8 mouse cellular contexts compared by ENCODE assay signal in genomic region chr19:3743851-3744512, GRCm38 (mm10). TPM values are rescaled to one million over a fixed set of nuclear protein-coding genes. Genes with fewer than 3 reads are reported as not detected.
DNase-seq lines count a peak whose midpoint lies in the region; TF ChIP-seq lines count a peak whose summit lies in the region.

No protein-coding gene starts in this region.

- peak overlapping the region; percentile 58 for H3K4me3 ChIP-seq in ES-Bruce4 (ENCODE audit: low read depth, low read length)
- peak overlapping the region; percentile 22; the same call in 1 of the 2 replicates for H3K4me3 ChIP-seq in bone marrow macrophage, adult 2 months (ENCODE audit: insufficient read depth, low read length)
- peak overlapping the region; percentile 65 for H3K4me3 ChIP-seq in forebrain, embryonic 10.5 days
- H3K4me3 ChIP-seq in lung, adult 2 months (replicated peaks; ENCODE audit: extremely low read depth, low read depth, low read length): peak overlapping the region; percentile 50

- peaks cover 11% of the 10 kb centered on the region for H3K9me3 ChIP-seq in ES-Bruce4 (replicated peaks; ENCODE audit: control insufficient read depth, insufficient read depth, low read length, poor library complexity, severe bottlenecking)
- H3K9me3 ChIP-seq in forebrain, embryonic 10.5 days: peaks cover 14% of the 10 kb centered on the region

- no peak for TF ChIP-seq CTCF in ES-Bruce4 (IDR thresholded peaks at IDR 0.05; ENCODE audit: low read depth, low read length)
- TF ChIP-seq CTCF in bone marrow macrophage, adult 2 months (IDR thresholded peaks at IDR 0.05; ENCODE audit: low read depth, low read length): no peak
- TF ChIP-seq CTCF in lung, adult 2 months (IDR thresholded peaks at IDR 0.05; ENCODE audit: insufficient read depth, low read length): no peak

- no peak overlapping the region for H3K27ac ChIP-seq in ES-Bruce4 (ENCODE audit: insufficient read depth, low read length)
- H3K27ac ChIP-seq in bone marrow macrophage, adult 2 months (ENCODE audit: insufficient read depth, low read depth, low read length): no peak overlapping the region
- peak overlapping the region; percentile 92 for H3K27ac ChIP-seq in forebrain, embryonic 10.5 days

- intact Hi-C loops in heart, postnatal 36 days (cut with DNase I): no loop called here

- TF ChIP-seq POLR2A in ES-Bruce4 (IDR thresholded peaks at IDR 0.05; ENCODE audit: insufficient read depth, low read length): no peak
- TF ChIP-seq POLR2A in bone marrow macrophage, adult 2 months (IDR thresholded peaks at IDR 0.05; ENCODE audit: borderline replicate concordance, low read depth, low read length): no peak
- TF ChIP-seq POLR2A in lung, adult 2 months (IDR thresholded peaks at IDR 0.05; ENCODE audit: borderline replicate concordance, extremely low read depth, low read depth, low read length): peak; percentile 34; the same call in 1 of the 2 replicates

- no peaks in the 10 kb centered on the region for H3K27me3 ChIP-seq in ES-Bruce4 (ENCODE audit: control insufficient read depth, insufficient read depth, low read length, poor library complexity, severe bottlenecking)
- H3K27me3 ChIP-seq in forebrain, embryonic 10.5 days (ENCODE audit: poor library complexity, severe bottlenecking): no peaks in the 10 kb centered on the region

- TF ChIP-seq EP300 in ES-Bruce4 (IDR thresholded peaks at IDR 0.05; ENCODE audit: insufficient read depth, low read depth, low read length): no peak

- no peak overlapping the region; the same call in 1 of the 2 replicates for H3K9ac ChIP-seq in ES-Bruce4 (ENCODE audit: low read depth, poor library complexity, severe bottlenecking)

- 5% methylated on average over 13 of the region's 13 CpGs for WGBS in forebrain, embryonic 10.5 days
- WGBS in lung, adult 2 months: 5% methylated on average over 13 of the region's 13 CpGs

- no peaks in the 10 kb centered on the region for H3K36me3 ChIP-seq in ES-Bruce4 (ENCODE audit: control insufficient read depth, insufficient read depth, low read length, poor library complexity, severe bottlenecking)
- no peaks in the 10 kb centered on the region for H3K36me3 ChIP-seq in forebrain, embryonic 10.5 days (replicated peaks)

- peak; percentile 55 for DNase-seq in forebrain, embryonic 10.5 days (ENCODE audit: extremely low spot score, low spot score)
- peak; percentile 43 to 57 for DNase-seq in heart, postnatal 36 days
- DNase-seq in layer of hippocampus, adult 18-20 months (ENCODE audit: low spot score in 2 of 2): peak; percentile 37 to 70
- peak; percentile 71 for DNase-seq in lung, adult 2 months
- DNase-seq in ovary, adult 18-20 months (ENCODE audit: low spot score): peak; percentile 12
- DNase-seq in urinary bladder, postnatal 25 days (ENCODE audit: low spot score): peak; percentile 26

- no peaks in the 10 kb centered on the region for H3K4me1 ChIP-seq in ES-Bruce4 (ENCODE audit: control insufficient read depth, insufficient read depth, low read length)
- peaks cover 3% of the 10 kb centered on the region; the same call in 1 of the 2 replicates for H3K4me1 ChIP-seq in bone marrow macrophage, adult 2 months (ENCODE audit: control insufficient read depth, insufficient read depth, low read length)
- peaks cover 22% of the 10 kb centered on the region for H3K4me1 ChIP-seq in forebrain, embryonic 10.5 days
- no peaks in the 10 kb centered on the region for H3K4me1 ChIP-seq in lung, adult 2 months (ENCODE audit: control insufficient read depth, insufficient read depth, low read length)

RNA-seq across cellular contexts. Expression of gene Kmt5b, which starts 23.2 kb away (rescaled TPM):
- 34.6 and 39.4 TPM in 2 replicates for polyA plus RNA-seq in ES-Bruce4 (2011; ENCODE audit: insufficient read depth, insufficient read length, low read depth, missing spikeins)
- polyA plus RNA-seq in bone marrow macrophage, adult 2 months (2012; ENCODE audit: insufficient read depth, insufficient read length, missing spikeins): 34.6 and 35.1 TPM in 2 replicates
- polyA plus RNA-seq in forebrain, embryonic 10.5 days (2016; fragmentation: Nextera tagmentation; extraction: Ambion mirVana): 29.2 and 29.3 TPM in 2 replicates
- total RNA-seq in heart, postnatal 36 days (2021): 10 to 100 TPM; 31.0 to 34.2 TPM
- 10 to 100 TPM; 50.1 to 51.6 TPM for total RNA-seq in layer of hippocampus, adult 18-20 months (2021)
- polyA plus RNA-seq in lung, adult 2 months (2012; rRNA removed): 19.6 and 23.7 TPM in 2 replicates

RNA-seq across cellular contexts. Expression of gene 1810055G02Rik, which starts 35.9 kb away (rescaled TPM):
- 30.7 and 31.8 TPM in 2 replicates for polyA plus RNA-seq in ES-Bruce4 (2011; ENCODE audit: insufficient read depth, insufficient read length, low read depth, missing spikeins)
- polyA plus RNA-seq in bone marrow macrophage, adult 2 months (2012; ENCODE audit: insufficient read depth, insufficient read length, missing spikeins): 5.6 and 7.2 TPM in 2 replicates
- polyA plus RNA-seq in forebrain, embryonic 10.5 days (2016; fragmentation: Nextera tagmentation; extraction: Ambion mirVana): 44.9 and 47.7 TPM in 2 replicates
- total RNA-seq in heart, postnatal 36 days (2021): 1 to 10 TPM; 7.3 to 7.5 TPM
- 10 to 100 TPM; 23.4 to 24.3 TPM for total RNA-seq in layer of hippocampus, adult 18-20 months (2021)
- polyA plus RNA-seq in lung, adult 2 months (2012; rRNA removed): 36.3 and 41.4 TPM in 2 replicates

RNA-seq across cellular contexts. Expression of gene Lrp5, which starts 57.6 kb away (rescaled TPM):
- 38.6 and 40.2 TPM in 2 replicates for polyA plus RNA-seq in ES-Bruce4 (2011; ENCODE audit: insufficient read depth, insufficient read length, low read depth, missing spikeins)
- 17.0 and 24.2 TPM in 2 replicates for polyA plus RNA-seq in bone marrow macrophage, adult 2 months (2012; ENCODE audit: insufficient read depth, insufficient read length, missing spikeins)
- 3.6 and 3.9 TPM in 2 replicates for polyA plus RNA-seq in forebrain, embryonic 10.5 days (2016; fragmentation: Nextera tagmentation; extraction: Ambion mirVana)
- total RNA-seq in heart, postnatal 36 days (2021): 10 to 100 TPM; 51.3 to 60.3 TPM
- 10 to 100 TPM in 1 of 2 experiments, 1 to 10 TPM in 1; 9.2 to 10.4 TPM for total RNA-seq in layer of hippocampus, adult 18-20 months (2021)
- polyA plus RNA-seq in lung, adult 2 months (2012; rRNA removed): 85.8 and 87.8 TPM in 2 replicates

Comparison
In these comparisons a context has a peak if more than half of its experiments do, and no peak if none do; other contexts are left out.
1. DNase-seq: peak in every context shown above with its lines; median percentile 71 in lung, adult 2 months; 55 in forebrain, embryonic 10.5 days; 54 in layer of hippocampus, adult 18-20 months; 50 in heart, postnatal 36 days; 26 in urinary bladder, postnatal 25 days; 12 in ovary, adult 18-20 months.